Mouse (Mus musculus): ENCODE results near the gene Itsn2. TPM values are rescaled to one million over a fixed set of nuclear protein-coding genes. Genes with fewer than 3 reads are reported as not detected.

The Itsn2 gene
- total and polyA plus RNA-seq, 3 experiments = 17.6 to 168 (median 137) TPM

- H3K36me3 ChIP-seq (replicated peaks) = peaks cover 30% of the 10 kb centered on the region
- H3K4me1 ChIP-seq (ENCODE audit: insufficient read depth, low read depth, low read length) = peaks cover 7% of the 10 kb centered on the region; the same call in 1 of the 2 replicates
- H3K27me3 ChIP-seq (ENCODE audit: insufficient read depth, low read length) = no peaks in the 10 kb centered on the region
- H3K9me3 ChIP-seq (replicated peaks) = no peaks in the 10 kb centered on the region
- no peak overlapping the region for H3K4me3 ChIP-seq (ENCODE audit: low read depth, low read length)
- no peak for DNase-seq (ENCODE audit: low spot score)
- ATAC-seq (ENCODE audit: extremely low read depth, insufficient number of reproducible peaks, low FRiP score, poor library complexity, severe bottlenecking) = no peak
- TF ChIP-seq CTCF (IDR thresholded peaks at IDR 0.05; ENCODE audit: low read depth, low read length) (no peak), GATA1 (IDR thresholded peaks at IDR 0.05; ENCODE audit: borderline replicate concordance, low read length) (no peak), POLR2AphosphoS5 (IDR thresholded peaks at IDR 0.05; ENCODE audit: insufficient replicate concordance, low read depth, low read length) (no peak), TAL1 (conservative IDR thresholded peaks at IDR 0.05; ENCODE audit: low read depth, low read length) (no peak), GATA2 (IDR thresholded peaks at IDR 0.05; ENCODE audit: borderline replicate concordance, low read depth, low read length) (no peak)
Observed at GRCm38 (mm10) chr12:4624201-4624600, 31.8 kb downstream of the Itsn2 start.

GRCm38 (mm10) chr12:4632957-4633356, 40.5 kb downstream of the Itsn2 start:
- no peak overlapping the region for H3K4me3 ChIP-seq (ENCODE audit: low read depth, low read length)
- no peaks in the 10 kb centered on the region for H3K27me3 ChIP-seq (ENCODE audit: insufficient read depth, low read length)
- no peaks in the 10 kb centered on the region for H3K4me1 ChIP-seq (ENCODE audit: insufficient read depth, low read depth, low read length)
- DNase-seq (ENCODE audit: low spot score) (no peak), ATAC-seq (ENCODE audit: extremely low read depth, insufficient number of reproducible peaks, low FRiP score, poor library complexity, severe bottlenecking) (no peak)
- peaks cover 85% of the 10 kb centered on the region for H3K36me3 ChIP-seq (replicated peaks)
- no peak for TF ChIP-seq CTCF (IDR thresholded peaks at IDR 0.05; ENCODE audit: low read depth, low read length)
- TF ChIP-seq GATA1 (IDR thresholded peaks at IDR 0.05; ENCODE audit: borderline replicate concordance, low read length) = no peak
- TF ChIP-seq POLR2AphosphoS5 (IDR thresholded peaks at IDR 0.05; ENCODE audit: insufficient replicate concordance, low read depth, low read length) = no peak
- TF ChIP-seq GATA2 (IDR thresholded peaks at IDR 0.05; ENCODE audit: borderline replicate concordance, low read depth, low read length) = no peak
- no peak for TF ChIP-seq TAL1 (conservative IDR thresholded peaks at IDR 0.05; ENCODE audit: low read depth, low read length)
- H3K9me3 ChIP-seq (replicated peaks) = no peaks in the 10 kb centered on the region

GRCm38 (mm10) chr12:4638438-4638837, 46.0 kb downstream of the Itsn2 start:
- ATAC-seq (ENCODE audit: extremely low read depth, insufficient number of reproducible peaks, low FRiP score, poor library complexity, severe bottlenecking) (no peak), DNase-seq (ENCODE audit: low spot score) (no peak)
- Histone ChIP-seq H3K4me3 (ENCODE audit: low read depth, low read length) (no peak overlapping the region), H3K27me3 (ENCODE audit: insufficient read depth, low read length) (no peaks in the 10 kb centered on the region), H3K36me3 (replicated peaks) (peaks cover 80% of the 10 kb centered on the region), H3K4me1 (ENCODE audit: insufficient read depth, low read depth, low read length) (peaks cover 3% of the 10 kb centered on the region; the same call in 1 of the 2 replicates), H3K9me3 (replicated peaks) (no peaks in the 10 kb centered on the region)
- TF ChIP-seq GATA2 (IDR thresholded peaks at IDR 0.05; ENCODE audit: borderline replicate concordance, low read depth, low read length) = no peak

GRCm38 (mm10) chr12:4640737-4641136, 48.3 kb downstream of the Itsn2 start:
- H3K4me3 ChIP-seq (ENCODE audit: low read depth, low read length) = no peak overlapping the region
- no peaks in the 10 kb centered on the region for H3K27me3 ChIP-seq (ENCODE audit: insufficient read depth, low read length)
- H3K4me1 ChIP-seq (ENCODE audit: insufficient read depth, low read depth, low read length) = peaks cover 3% of the 10 kb centered on the region; the same call in 1 of the 2 replicates
- DNase-seq (ENCODE audit: low spot score) = no peak
- H3K9me3 ChIP-seq (replicated peaks) = no peaks in the 10 kb centered on the region
- TF ChIP-seq GATA2 (IDR thresholded peaks at IDR 0.05; ENCODE audit: borderline replicate concordance, low read depth, low read length) (no peak), POLR2AphosphoS5 (IDR thresholded peaks at IDR 0.05; ENCODE audit: insufficient replicate concordance, low read depth, low read length) (no peak), GATA1 (IDR thresholded peaks at IDR 0.05; ENCODE audit: borderline replicate concordance, low read length) (no peak), CTCF (IDR thresholded peaks at IDR 0.05; ENCODE audit: low read depth, low read length) (no peak), TAL1 (conservative IDR thresholded peaks at IDR 0.05; ENCODE audit: low read depth, low read length) (no peak)
- peak; percentile 57 for ATAC-seq (ENCODE audit: extremely low read depth, insufficient number of reproducible peaks, low FRiP score, poor library complexity, severe bottlenecking)
- H3K36me3 ChIP-seq (replicated peaks) = peaks cover 75% of the 10 kb centered on the region

GRCm38 (mm10) chr12:4656813-4657212, 64.4 kb downstream of the Itsn2 start:
- Histone ChIP-seq H3K36me3 (replicated peaks) (peaks cover 66% of the 10 kb centered on the region), H3K4me1 (ENCODE audit: insufficient read depth, low read depth, low read length) (no peaks in the 10 kb centered on the region), H3K4me3 (ENCODE audit: low read depth, low read length) (no peak overlapping the region), H3K9me3 (replicated peaks) (no peaks in the 10 kb centered on the region), H3K27me3 (ENCODE audit: insufficient read depth, low read length) (no peaks in the 10 kb centered on the region)
- ATAC-seq (ENCODE audit: extremely low read depth, insufficient number of reproducible peaks, low FRiP score, poor library complexity, severe bottlenecking) = no peak
- TF ChIP-seq TAL1 (conservative IDR thresholded peaks at IDR 0.05; ENCODE audit: low read depth, low read length) (no peak), POLR2AphosphoS5 (IDR thresholded peaks at IDR 0.05; ENCODE audit: insufficient replicate concordance, low read depth, low read length) (no peak), GATA2 (IDR thresholded peaks at IDR 0.05; ENCODE audit: borderline replicate concordance, low read depth, low read length) (no peak), GATA1 (IDR thresholded peaks at IDR 0.05; ENCODE audit: borderline replicate concordance, low read length) (no peak), CTCF (IDR thresholded peaks at IDR 0.05; ENCODE audit: low read depth, low read length) (no peak)
- DNase-seq (ENCODE audit: low spot score) = no peak

GRCm38 (mm10) chr12:4664929-4665674, 72.7 kb downstream of the Itsn2 start:
- Histone ChIP-seq H3K36me3 (replicated peaks) (peaks cover 58% of the 10 kb centered on the region), H3K4me1 (ENCODE audit: insufficient read depth, low read depth, low read length) (no peaks in the 10 kb centered on the region), H3K27me3 (ENCODE audit: insufficient read depth, low read length) (no peaks in the 10 kb centered on the region), H3K4me3 (ENCODE audit: low read depth, low read length) (no peak overlapping the region), H3K9me3 (replicated peaks) (no peaks in the 10 kb centered on the region)
- no peak for TF ChIP-seq POLR2AphosphoS5 (IDR thresholded peaks at IDR 0.05; ENCODE audit: insufficient replicate concordance, low read depth, low read length)
- no peak for TF ChIP-seq CTCF (IDR thresholded peaks at IDR 0.05; ENCODE audit: low read depth, low read length)
- TF ChIP-seq TAL1 (conservative IDR thresholded peaks at IDR 0.05; ENCODE audit: low read depth, low read length) = no peak
- no peak for TF ChIP-seq GATA2 (IDR thresholded peaks at IDR 0.05; ENCODE audit: borderline replicate concordance, low read depth, low read length)
- no peak for TF ChIP-seq GATA1 (IDR thresholded peaks at IDR 0.05; ENCODE audit: borderline replicate concordance, low read length)
- DNase-seq (ENCODE audit: low spot score) (no peak), ATAC-seq (ENCODE audit: extremely low read depth, insufficient number of reproducible peaks, low FRiP score, poor library complexity, severe bottlenecking) (no peak)

All from G1E (cell line).